Mouse (Mus musculus): ENCODE measurements at regions not wholly inside any gene's neighbourhood (a gene's known extent, or its start where the extent isn't known, plus 50 kb on each side); places are given as distances from the start of the nearest gene placed in this dataset.

- TF ChIP-seq POLR2A (IDR thresholded peaks at IDR 0.05; ENCODE audit: borderline replicate concordance, extremely low read depth, low read depth, low read length) = no peak
- TF ChIP-seq CTCF (IDR thresholded peaks at IDR 0.05; ENCODE audit: insufficient read depth, low read length) = no peak
- Histone ChIP-seq H3K4me1 (ENCODE audit: control insufficient read depth, insufficient read depth, low read length) (no peaks in the 10 kb centered on the region), H3K4me3 (replicated peaks; ENCODE audit: extremely low read depth, low read depth, low read length) (no peak overlapping the region)
- no peak for DNase-seq
Measured at GRCm38 (mm10) chr8:44656031-44656430, 279.2 kb upstream of the Fat1 start.

GRCm38 (mm10) chr8:44656470-44656869 lies 278.8 kb upstream of the Fat1 start:
- WGBS = 61% methylated on average over 4 of the region's 4 CpGs
- no peak for DNase-seq
- H3K4me3 ChIP-seq (replicated peaks; ENCODE audit: extremely low read depth, low read depth, low read length) = no peak overlapping the region
- no peaks in the 10 kb centered on the region for H3K4me1 ChIP-seq (ENCODE audit: control insufficient read depth, insufficient read depth, low read length)
- TF ChIP-seq POLR2A (IDR thresholded peaks at IDR 0.05; ENCODE audit: borderline replicate concordance, extremely low read depth, low read depth, low read length) (no peak), CTCF (IDR thresholded peaks at IDR 0.05; ENCODE audit: insufficient read depth, low read length) (no peak)

GRCm38 (mm10) chr8:44661696-44662095 lies 273.6 kb upstream of the Fat1 start:
- DNase-seq = no peak
- TF ChIP-seq CTCF (IDR thresholded peaks at IDR 0.05; ENCODE audit: insufficient read depth, low read length) (no peak), POLR2A (IDR thresholded peaks at IDR 0.05; ENCODE audit: borderline replicate concordance, extremely low read depth, low read depth, low read length) (no peak)
- WGBS = 59% methylated on average over 2 of the region's 2 CpGs
- Histone ChIP-seq H3K4me1 (ENCODE audit: control insufficient read depth, insufficient read depth, low read length) (no peaks in the 10 kb centered on the region), H3K4me3 (replicated peaks; ENCODE audit: extremely low read depth, low read depth, low read length) (no peak overlapping the region)

GRCm38 (mm10) chr8:44687126-44687525 lies 248.1 kb upstream of the Fat1 start:
- no peak for DNase-seq
- TF ChIP-seq CTCF (IDR thresholded peaks at IDR 0.05; ENCODE audit: insufficient read depth, low read length) = no peak
- TF ChIP-seq POLR2A (IDR thresholded peaks at IDR 0.05; ENCODE audit: borderline replicate concordance, extremely low read depth, low read depth, low read length) = no peak
- WGBS = 78% methylated on average over 9 of the region's 9 CpGs

GRCm38 (mm10) chr8:44689837-44690592 lies 245.2 kb upstream of the Fat1 start:
- TF ChIP-seq POLR2A (IDR thresholded peaks at IDR 0.05; ENCODE audit: borderline replicate concordance, extremely low read depth, low read depth, low read length) (no peak), CTCF (IDR thresholded peaks at IDR 0.05; ENCODE audit: insufficient read depth, low read length) (no peak)

More at GRCm38 (mm10) chr8:44687126-44687525, 248.1 kb upstream of the Fat1 start:
- Histone ChIP-seq H3K4me3 (replicated peaks; ENCODE audit: extremely low read depth, low read depth, low read length) (no peak overlapping the region), H3K4me1 (ENCODE audit: control insufficient read depth, insufficient read depth, low read length) (no peaks in the 10 kb centered on the region)

GRCm38 (mm10) chr8:44690593-44690950 lies 244.7 kb upstream of the Fat1 start:
- TF ChIP-seq POLR2A (IDR thresholded peaks at IDR 0.05; ENCODE audit: borderline replicate concordance, extremely low read depth, low read depth, low read length) = no peak
- no peak for TF ChIP-seq CTCF (IDR thresholded peaks at IDR 0.05; ENCODE audit: insufficient read depth, low read length)
- no peaks in the 10 kb centered on the region; the same call in 1 of the 2 replicates for H3K4me1 ChIP-seq (ENCODE audit: control insufficient read depth, insufficient read depth, low read length)
- no peak for DNase-seq
- 65% methylated on average over 4 of the region's 4 CpGs for WGBS
- H3K4me3 ChIP-seq (replicated peaks; ENCODE audit: extremely low read depth, low read depth, low read length) = no peak overlapping the region

More at GRCm38 (mm10) chr8:44689837-44690592, 245.2 kb upstream of the Fat1 start:
- no peak for DNase-seq
- Histone ChIP-seq H3K4me3 (replicated peaks; ENCODE audit: extremely low read depth, low read depth, low read length) (no peak overlapping the region), H3K4me1 (ENCODE audit: control insufficient read depth, insufficient read depth, low read length) (no peaks in the 10 kb centered on the region; the same call in 1 of the 2 replicates)
- WGBS = 84% methylated on average over 9 of the region's 9 CpGs

- no peak for DNase-seq
- TF ChIP-seq POLR2A (IDR thresholded peaks at IDR 0.05; ENCODE audit: borderline replicate concordance, extremely low read depth, low read depth, low read length) (no peak), CTCF (IDR thresholded peaks at IDR 0.05; ENCODE audit: insufficient read depth, low read length) (no peak)
- WGBS = 31% methylated on average over 7 of the region's 7 CpGs
- Histone ChIP-seq H3K4me3 (replicated peaks; ENCODE audit: extremely low read depth, low read depth, low read length) (no peak overlapping the region), H3K4me1 (ENCODE audit: control insufficient read depth, insufficient read depth, low read length) (no peaks in the 10 kb centered on the region; the same call in 1 of the 2 replicates)
Measured at GRCm38 (mm10) chr8:44691140-44691539, 244.1 kb upstream of the Fat1 start.

- TF ChIP-seq POLR2A (IDR thresholded peaks at IDR 0.05; ENCODE audit: borderline replicate concordance, extremely low read depth, low read depth, low read length) (no peak), CTCF (IDR thresholded peaks at IDR 0.05; ENCODE audit: insufficient read depth, low read length) (no peak)
- WGBS = 78% methylated on average over 8 of the region's 8 CpGs
- no peak for DNase-seq
- Histone ChIP-seq H3K4me3 (replicated peaks; ENCODE audit: extremely low read depth, low read depth, low read length) (no peak overlapping the region), H3K4me1 (ENCODE audit: control insufficient read depth, insufficient read depth, low read length) (no peaks in the 10 kb centered on the region; the same call in 1 of the 2 replicates)
Measured at GRCm38 (mm10) chr8:44692036-44692688, 243.1 kb upstream of the Fat1 start.

- no peak overlapping the region for H3K4me3 ChIP-seq (replicated peaks; ENCODE audit: extremely low read depth, low read depth, low read length)
- TF ChIP-seq CTCF (IDR thresholded peaks at IDR 0.05; ENCODE audit: insufficient read depth, low read length) (no peak), POLR2A (IDR thresholded peaks at IDR 0.05; ENCODE audit: borderline replicate concordance, extremely low read depth, low read depth, low read length) (no peak)
- DNase-seq = no peak
- no peaks in the 10 kb centered on the region; the same call in 1 of the 2 replicates for H3K4me1 ChIP-seq (ENCODE audit: control insufficient read depth, insufficient read depth, low read length)
- 33% methylated on average over 9 of the region's 9 CpGs for WGBS
Measured at GRCm38 (mm10) chr8:44694861-44695260, 240.4 kb upstream of the Fat1 start.

Data from lung, adult 2 months (tissue).